Mouse (Mus musculus): ENCODE data around the gene Scrt2.

DNA sequence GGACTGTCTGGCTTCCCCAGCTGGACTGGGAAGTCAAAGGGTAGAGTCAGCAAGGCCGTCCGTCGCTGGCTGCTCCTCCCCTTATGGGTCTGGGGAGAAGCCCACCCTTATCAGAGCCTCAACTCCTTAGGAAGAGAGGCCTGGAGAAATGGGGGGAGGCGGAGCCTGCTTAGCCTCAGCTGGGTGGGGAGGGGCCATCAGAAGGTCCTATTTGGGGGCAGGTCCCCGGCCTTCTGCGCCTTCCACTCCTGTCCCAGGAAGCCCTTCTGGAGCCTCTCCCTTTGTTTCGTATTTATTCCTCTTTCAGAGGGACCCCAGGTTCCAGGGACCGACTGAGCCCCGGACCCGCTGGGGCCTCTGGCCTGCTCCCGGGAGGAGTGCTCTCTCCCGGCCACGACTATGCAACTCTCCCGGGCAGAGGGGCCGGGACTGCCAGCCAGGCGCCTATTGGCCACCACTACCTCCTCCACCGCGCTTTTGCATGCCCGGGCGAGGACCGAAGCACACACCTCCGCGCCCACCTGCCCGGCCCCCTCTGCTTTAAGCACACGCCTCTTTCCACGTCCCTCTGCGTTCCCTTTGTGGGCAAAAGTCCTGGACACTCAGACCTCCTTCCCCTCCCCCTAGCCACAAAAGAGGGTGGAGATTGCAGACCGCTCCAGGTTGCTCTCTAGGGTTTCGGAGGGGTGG, 13.7 kb downstream of the Scrt2 start:
- TF ChIP-seq GATA1 (IDR thresholded peaks at IDR 0.05; ENCODE audit: low read length) (no peak), TAL1 (IDR thresholded peaks at IDR 0.05; ENCODE audit: low read length) (no peak)

All from erythroblast, embryonic 14.5 days (primary cell).